In genomic region chr11:69682209-69682839, GRCm38 (mm10) we compare ENCODE assay signal across 7 mouse cellular contexts. TPM values are rescaled to one million over a fixed set of nuclear protein-coding genes. Genes with fewer than 3 reads are reported as not detected.
DNase-seq lines count a peak whose midpoint lies in the region; ATAC-seq lines count a peak whose summit lies in the region.

No protein-coding gene starts in this region.

- H3K9me3 ChIP-seq in megakaryocyte, embryonic 14.5 days, result no peaks in the 10 kb centered on the region
- no peaks in the 10 kb centered on the region for H3K9me3 ChIP-seq in forebrain, embryonic 11.5 days (ENCODE audit: control insufficient read depth, low read length)
- H3K9me3 ChIP-seq in limb, embryonic 11.5 days (ENCODE audit: control insufficient read depth, low read length), result no peaks in the 10 kb centered on the region
- no peaks in the 10 kb centered on the region for H3K9me3 ChIP-seq in stomach, embryonic 15.5 days

- H3K4me2 ChIP-seq in forebrain, embryonic 11.5 days (ENCODE audit: low read depth, low read length, severe bottlenecking), result peak overlapping the region; percentile 94
- peak overlapping the region; percentile 92 for H3K4me2 ChIP-seq in limb, embryonic 11.5 days (ENCODE audit: low read depth, severe bottlenecking)
- peak overlapping the region; percentile 87 for H3K4me2 ChIP-seq in stomach, embryonic 15.5 days

- peaks cover 28% of the 10 kb centered on the region for H3K36me3 ChIP-seq in megakaryocyte, embryonic 14.5 days (replicated peaks; ENCODE audit: low read length)
- peaks cover 2% of the 10 kb centered on the region; the same call in 1 of the 2 replicates for H3K36me3 ChIP-seq in forebrain, embryonic 11.5 days (ENCODE audit: control insufficient read depth, insufficient read depth, low read length)
- peaks cover 7% of the 10 kb centered on the region; the same call in 1 of the 2 replicates for H3K36me3 ChIP-seq in limb, embryonic 11.5 days (ENCODE audit: control insufficient read depth, insufficient read depth, low read length)
- peaks cover 14% of the 10 kb centered on the region for H3K36me3 ChIP-seq in stomach, embryonic 15.5 days

- H3K4me3 ChIP-seq in megakaryocyte, embryonic 14.5 days (replicated peaks), result peak overlapping the region; percentile 95
- H3K4me3 ChIP-seq in forebrain, embryonic 11.5 days (ENCODE audit: low read depth, low read length), result peak overlapping the region; percentile 85
- peak overlapping the region; percentile 66 for H3K4me3 ChIP-seq in limb, embryonic 11.5 days (ENCODE audit: low read depth, low read length)
- peak overlapping the region; percentile 92 for H3K4me3 ChIP-seq in stomach, embryonic 15.5 days (replicated peaks)

- H3K27ac ChIP-seq in forebrain, embryonic 11.5 days (ENCODE audit: low read depth, low read length), result peak overlapping the region; percentile 92
- peak overlapping the region; percentile 92 for H3K27ac ChIP-seq in limb, embryonic 11.5 days (replicated peaks; ENCODE audit: low read depth, low read length)
- peak overlapping the region; percentile 98 for H3K27ac ChIP-seq in stomach, embryonic 15.5 days

- WGBS in forebrain, embryonic 11.5 days, result 30% methylated on average over 24 of the region's 24 CpGs
- WGBS in limb, embryonic 11.5 days, result 27% methylated on average over 24 of the region's 24 CpGs
- 20% methylated on average over 24 of the region's 24 CpGs for WGBS in stomach, embryonic 15.5 days

- H3K9ac ChIP-seq in forebrain, embryonic 11.5 days (ENCODE audit: low read length), result peak overlapping the region; percentile 83
- peak overlapping the region; percentile 80 for H3K9ac ChIP-seq in limb, embryonic 11.5 days (ENCODE audit: low read length)
- peak overlapping the region; percentile 46 for H3K9ac ChIP-seq in stomach, embryonic 15.5 days

- H3K4me1 ChIP-seq in megakaryocyte, embryonic 14.5 days, result peaks cover 64% of the 10 kb centered on the region
- peaks cover 12% of the 10 kb centered on the region; the same call in 1 of the 2 replicates for H3K4me1 ChIP-seq in forebrain, embryonic 11.5 days (replicated peaks; ENCODE audit: control insufficient read depth, insufficient read depth, low read length)
- peaks cover 8% of the 10 kb centered on the region; the same call in 1 of the 2 replicates for H3K4me1 ChIP-seq in limb, embryonic 11.5 days (ENCODE audit: control insufficient read depth, insufficient read depth, low read length)
- H3K4me1 ChIP-seq in stomach, embryonic 15.5 days, result peaks cover 48% of the 10 kb centered on the region

- no peak for ATAC-seq in megakaryocyte, adult 5-6 weeks (ENCODE audit: poor library complexity, severe bottlenecking)
- 0 out of 2 replicates have a peak, but pooled peaks have one; percentile 38 for ATAC-seq in forebrain, embryonic 11.5 days (replicated peaks; ENCODE audit: low FRiP score)
- peak; percentile 5; the same call in 1 of the 2 replicates for ATAC-seq in limb, embryonic 11.5 days (ENCODE audit: insufficient number of reproducible peaks, low FRiP score, low TSS enrichment, low read depth)
- ATAC-seq in stomach, embryonic 15.5 days (ENCODE audit: insufficient read depth, low FRiP score, low read depth), result no peak

- DNase-seq in forebrain, embryonic 11.5 days (ENCODE audit: low spot score), result no peak
- DNase-seq in limb, embryonic 11.5 days (ENCODE audit: low spot score), result no peak
- DNase-seq in frontal cortex, adult 2 months (ENCODE audit: extremely low spot score in 1 of 2, low spot score in 1 of 2), result no peak
- DNase-seq in thymus, postnatal 25 days, result no peak

- peaks cover 15% of the 10 kb centered on the region for H3K27me3 ChIP-seq in megakaryocyte, embryonic 14.5 days (replicated peaks)
- no peaks in the 10 kb centered on the region for H3K27me3 ChIP-seq in forebrain, embryonic 11.5 days (ENCODE audit: control insufficient read depth, insufficient read depth, low read length)
- no peaks in the 10 kb centered on the region for H3K27me3 ChIP-seq in limb, embryonic 11.5 days (ENCODE audit: control insufficient read depth, insufficient read depth, low read length)
- no peaks in the 10 kb centered on the region for H3K27me3 ChIP-seq in stomach, embryonic 15.5 days (replicated peaks)

RNA-seq across cellular contexts. Expression of gene Senp3, which starts 0.4 kb away (rescaled TPM):
- polyA plus RNA-seq in megakaryocyte, embryonic 14.5 days (2012; ENCODE audit: insufficient read depth, low replicate concordance), result 54.1 and 94.8 TPM in 2 replicates
- total RNA-seq in megakaryocyte, adult 5-6 weeks (2015), result 94.3 and 104 TPM in 2 replicates
- 68.9 and 80.8 TPM in 2 replicates for total RNA-seq in megakaryocyte, adult 5-6 weeks (2017)
- polyA plus RNA-seq in forebrain, embryonic 11.5 days (2014; fragmentation: Nextera tagmentation; extraction: Ambion mirVana), result 110 and 117 TPM in 2 replicates
- 125 and 127 TPM in 2 replicates for polyA plus RNA-seq in limb, embryonic 11.5 days (2014; fragmentation: Nextera tagmentation; extraction: Ambion mirVana)
- 69.1 and 74.5 TPM in 2 replicates for polyA plus RNA-seq in stomach, embryonic 15.5 days (2015; fragmentation: Nextera tagmentation; extraction: Ambion mirVana)
- 138 and 154 TPM in 2 replicates for polyA plus RNA-seq in frontal cortex, adult 2 months (2012; rRNA removed)

RNA-seq across cellular contexts. Expression of gene Tnfsf13, which starts 3.3 kb away (rescaled TPM):
- polyA plus RNA-seq in megakaryocyte, embryonic 14.5 days (2012; ENCODE audit: insufficient read depth, low replicate concordance), result 0.56 TPM in 1 of 2 replicates, not detected in the other
- total RNA-seq in megakaryocyte, adult 5-6 weeks (2015), result 37.7 and 47.2 TPM in 2 replicates
- 74.3 and 78.9 TPM in 2 replicates for total RNA-seq in megakaryocyte, adult 5-6 weeks (2017)
- not detected in 2 replicates for polyA plus RNA-seq in forebrain, embryonic 11.5 days (2014; fragmentation: Nextera tagmentation; extraction: Ambion mirVana)
- polyA plus RNA-seq in limb, embryonic 11.5 days (2014; fragmentation: Nextera tagmentation; extraction: Ambion mirVana), result not detected in 2 replicates
- polyA plus RNA-seq in stomach, embryonic 15.5 days (2015; fragmentation: Nextera tagmentation; extraction: Ambion mirVana), result 0.31 and 0.61 TPM in 2 replicates
- 5.3 and 5.4 TPM in 2 replicates for polyA plus RNA-seq in frontal cortex, adult 2 months (2012; rRNA removed)

RNA-seq across cellular contexts. Expression of gene Eif4a1, which starts 10.1 kb away (rescaled TPM):
- polyA plus RNA-seq in megakaryocyte, embryonic 14.5 days (2012; ENCODE audit: insufficient read depth, low replicate concordance), result 144 and 601 TPM in 2 replicates
- 457 and 494 TPM in 2 replicates for total RNA-seq in megakaryocyte, adult 5-6 weeks (2015)
- 511 and 523 TPM in 2 replicates for total RNA-seq in megakaryocyte, adult 5-6 weeks (2017)
- polyA plus RNA-seq in forebrain, embryonic 11.5 days (2014; fragmentation: Nextera tagmentation; extraction: Ambion mirVana), result 827 and 855 TPM in 2 replicates
- polyA plus RNA-seq in limb, embryonic 11.5 days (2014; fragmentation: Nextera tagmentation; extraction: Ambion mirVana), result 759 and 892 TPM in 2 replicates
- polyA plus RNA-seq in stomach, embryonic 15.5 days (2015; fragmentation: Nextera tagmentation; extraction: Ambion mirVana), result 442 and 514 TPM in 2 replicates
- polyA plus RNA-seq in frontal cortex, adult 2 months (2012; rRNA removed), result 365 and 370 TPM in 2 replicates

RNA-seq across cellular contexts. Expression of gene Tnfsf12, which starts 13.3 kb away (rescaled TPM):
- polyA plus RNA-seq in megakaryocyte, embryonic 14.5 days (2012; ENCODE audit: insufficient read depth, low replicate concordance), result 5.3 and 13.1 TPM in 2 replicates
- total RNA-seq in megakaryocyte, adult 5-6 weeks (2015), result 25.5 and 25.9 TPM in 2 replicates
- total RNA-seq in megakaryocyte, adult 5-6 weeks (2017), result 3.2 and 4.9 TPM in 2 replicates
- 2.4 TPM in 2 replicates for polyA plus RNA-seq in forebrain, embryonic 11.5 days (2014; fragmentation: Nextera tagmentation; extraction: Ambion mirVana)
- polyA plus RNA-seq in limb, embryonic 11.5 days (2014; fragmentation: Nextera tagmentation; extraction: Ambion mirVana), result 2.6 and 3.3 TPM in 2 replicates
- 8.0 and 8.9 TPM in 2 replicates for polyA plus RNA-seq in stomach, embryonic 15.5 days (2015; fragmentation: Nextera tagmentation; extraction: Ambion mirVana)
- 17.1 and 20.6 TPM in 2 replicates for polyA plus RNA-seq in frontal cortex, adult 2 months (2012; rRNA removed)

RNA-seq across cellular contexts. Expression of gene Tnfsfm13, which starts 13.6 kb away (rescaled TPM):
- polyA plus RNA-seq in megakaryocyte, embryonic 14.5 days (2012; ENCODE audit: insufficient read depth, low replicate concordance), result 2.0 and 2.5 TPM in 2 replicates
- 11.6 and 13.6 TPM in 2 replicates for total RNA-seq in megakaryocyte, adult 5-6 weeks (2015)
- total RNA-seq in megakaryocyte, adult 5-6 weeks (2017), result 8.5 and 12.2 TPM in 2 replicates
- polyA plus RNA-seq in forebrain, embryonic 11.5 days (2014; fragmentation: Nextera tagmentation; extraction: Ambion mirVana), result 0.60 and 1.2 TPM in 2 replicates
- 1.1 and 1.3 TPM in 2 replicates for polyA plus RNA-seq in limb, embryonic 11.5 days (2014; fragmentation: Nextera tagmentation; extraction: Ambion mirVana)
- 3.3 and 3.5 TPM in 2 replicates for polyA plus RNA-seq in stomach, embryonic 15.5 days (2015; fragmentation: Nextera tagmentation; extraction: Ambion mirVana)
- polyA plus RNA-seq in frontal cortex, adult 2 months (2012; rRNA removed), result 2.9 and 4.9 TPM in 2 replicates

Comparison
In these comparisons a context has a peak if more than half of its experiments do, and no peak if none do; other contexts are left out.
1. ATAC-seq: peak in forebrain, embryonic 11.5 days (single experiment) and limb, embryonic 11.5 days (single experiment); none in megakaryocyte, adult 5-6 weeks (single experiment) and stomach, embryonic 15.5 days (single experiment).
2. Peak in every context shown above with its lines, with median percentiles within 50 percentile points of each other: H3K4me3 ChIP-seq, H3K27ac ChIP-seq, H3K4me2 ChIP-seq and H3K9ac ChIP-seq.